Mouse (Mus musculus) embryonic facial prominence, embryonic 11.5 days (tissue): Measurements from ENCODE around the gene Gm42906. TPM values are rescaled to one million over a fixed set of nuclear protein-coding genes. Genes with fewer than 3 reads are reported as not detected.

Source experiments
- ATAC-seq: fragments of 200-750 bp; cut with Nextera tagmentation; replicated peaks from 2 replicates; pipeline ENCODE4 v1.8.0; 2017; ENCODE audit warnings: low read depth; ENCODE audit not compliant: insufficient number of reproducible peaks, low FRiP score, low TSS enrichment
- DNase-seq: peaks from one replicate; pipeline ENCODE4 v3.0.0-alpha.2; 2015; ENCODE audit warnings: low spot score
- H3K27ac ChIP-seq: fragments of 300-500 bp; sonication (generic); replicated peaks from 2 replicates; pipeline ENCODE4 v1.5.1; 2014; ENCODE audit warnings: mild to moderate bottlenecking, low read depth, low read length, control low read depth
- H3K27me3 ChIP-seq: fragments of 300-500 bp; sonication (generic); 2 replicates; pipeline ENCODE4 v1.6.1; 2014; ENCODE audit warnings: mild to moderate bottlenecking, low read length, moderate library complexity, mixed read lengths; ENCODE audit not compliant: control insufficient read depth, insufficient read depth
- H3K36me3 ChIP-seq: fragments of 300-500 bp; sonication (generic); replicated peaks from 2 replicates; pipeline ENCODE4 v1.6.1; 2014; ENCODE audit warnings: low read depth, mild to moderate bottlenecking, low read length, moderate library complexity, mixed read lengths; ENCODE audit not compliant: control insufficient read depth, insufficient read depth
- H3K4me1 ChIP-seq: fragments of 300-500 bp; sonication (generic); 2 replicates; pipeline ENCODE4 v1.6.1; 2014; ENCODE audit warnings: low read length, mixed read lengths; ENCODE audit not compliant: control insufficient read depth, insufficient read depth
- H3K4me2 ChIP-seq: fragments of 300-500 bp; sonication (generic); 2 replicates; pipeline ENCODE4 v1.6.1; 2014; ENCODE audit warnings: low read depth, mild to moderate bottlenecking, control low read depth, low read length, moderate library complexity
- H3K4me3 ChIP-seq: fragments of 300-500 bp; sonication (generic); 2 replicates; pipeline ENCODE4 v1.5.1; 2014; ENCODE audit warnings: low read depth, low read length, control low read depth
- H3K9ac ChIP-seq: fragments of 300-500 bp; sonication (generic); replicated peaks from 2 replicates; pipeline ENCODE4 v1.6.1; 2014; ENCODE audit warnings: mild to moderate bottlenecking, control low read depth, low read length
- H3K9me3 ChIP-seq: fragments of 300-500 bp; sonication (generic); replicated peaks from 2 replicates; pipeline ENCODE4 v1.6.1; 2016; ENCODE audit warnings: mild to moderate bottlenecking, low read length, inconsistent platforms, mixed read lengths; ENCODE audit not compliant: control insufficient read depth
- WGBS: fragments of 180-500 bp; shearing (Covaris S2); extraction: QIAGEN DNeasy Blood & Tissue Kit; methylation state at CpG from one replicate; pipeline ENCODE4 v1.1.7; 2014; 5-methylcytosine and 5-hydroxymethylcytosine counted together
- polyA plus RNA-seq: library from polyadenylated mRNA; unstranded; fragments of >200 nt; fragmentation: Nextera tagmentation; extraction: Ambion mirVana; gene quantifications from 2 replicates; pipeline ENCODE4 v1.2.1, GENCODE M21; 2014

Gm42906 gene
- polyA plus RNA-seq, 1 experiment from 2014 or later, result not detected

DNA sequence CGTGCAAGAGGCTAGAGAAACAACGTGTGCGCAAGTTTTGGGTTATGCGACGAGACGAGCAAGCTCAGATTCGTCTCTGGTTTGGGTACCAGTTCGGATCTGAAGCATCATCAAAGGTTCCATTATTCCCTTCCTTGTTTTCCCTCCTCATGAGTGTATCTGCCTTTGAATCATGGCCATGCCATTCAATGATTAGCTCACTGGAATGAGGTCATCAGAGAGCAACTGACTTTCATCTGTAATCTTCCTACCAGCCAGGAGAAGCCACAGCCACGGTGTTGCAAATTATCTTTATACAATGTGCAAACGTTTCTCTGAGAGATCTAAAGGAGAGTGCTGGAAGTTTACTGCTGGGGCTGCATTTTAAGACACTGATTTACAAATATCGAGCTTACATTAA lies 240.6 kb downstream of the Gm42906 start:
- no peak overlapping the region for H3K9ac ChIP-seq
- ATAC-seq (no peak), DNase-seq (no peak)
- H3K4me2 ChIP-seq, result no peak overlapping the region
- no peaks in the 10 kb centered on the region for H3K4me1 ChIP-seq
- no peak overlapping the region for H3K4me3 ChIP-seq
- H3K36me3 ChIP-seq, result no peaks in the 10 kb centered on the region
- no peaks in the 10 kb centered on the region for H3K27me3 ChIP-seq
- 80% methylated on average over 11 of the region's 11 CpGs for WGBS
- H3K9me3 ChIP-seq, result no peaks in the 10 kb centered on the region
- no peak overlapping the region for H3K27ac ChIP-seq

DNA sequence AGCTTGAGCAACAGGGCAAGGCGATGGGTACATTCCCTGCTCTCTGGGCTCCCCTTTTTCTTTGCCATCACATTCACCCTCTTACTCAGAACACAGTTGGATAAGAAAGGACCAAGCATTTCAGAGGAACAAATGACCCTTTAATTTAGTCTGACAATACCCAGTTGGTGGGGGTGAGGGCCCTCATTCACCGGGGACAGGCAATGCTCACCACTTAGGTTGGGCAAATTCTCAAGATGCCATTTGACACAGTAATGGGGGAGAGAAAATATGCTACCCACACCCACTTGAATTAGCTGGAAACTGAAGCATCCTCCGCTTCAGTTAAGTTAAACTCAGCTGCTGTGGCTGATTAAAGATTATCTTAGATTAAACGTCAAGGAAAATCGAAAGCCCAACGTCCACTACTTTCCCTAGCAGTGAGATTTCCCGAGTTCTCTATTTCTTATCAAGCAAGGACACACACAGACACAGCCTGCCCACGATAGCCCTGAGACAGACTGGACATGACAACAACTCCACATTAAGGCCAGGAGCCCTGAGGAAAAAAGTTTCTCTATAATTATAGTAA lies 242.6 kb downstream of the Gm42906 start:
- Histone ChIP-seq H3K4me2 (no peak overlapping the region), H3K4me1 (no peaks in the 10 kb centered on the region), H3K9me3 (no peaks in the 10 kb centered on the region), H3K27me3 (no peaks in the 10 kb centered on the region), H3K4me3 (no peak overlapping the region), H3K9ac (no peak overlapping the region), H3K27ac (no peak overlapping the region), H3K36me3 (no peaks in the 10 kb centered on the region)
- WGBS, result 60% methylated on average over 8 of the region's 8 CpGs
- no peak for ATAC-seq
- DNase-seq, result no peak

DNA sequence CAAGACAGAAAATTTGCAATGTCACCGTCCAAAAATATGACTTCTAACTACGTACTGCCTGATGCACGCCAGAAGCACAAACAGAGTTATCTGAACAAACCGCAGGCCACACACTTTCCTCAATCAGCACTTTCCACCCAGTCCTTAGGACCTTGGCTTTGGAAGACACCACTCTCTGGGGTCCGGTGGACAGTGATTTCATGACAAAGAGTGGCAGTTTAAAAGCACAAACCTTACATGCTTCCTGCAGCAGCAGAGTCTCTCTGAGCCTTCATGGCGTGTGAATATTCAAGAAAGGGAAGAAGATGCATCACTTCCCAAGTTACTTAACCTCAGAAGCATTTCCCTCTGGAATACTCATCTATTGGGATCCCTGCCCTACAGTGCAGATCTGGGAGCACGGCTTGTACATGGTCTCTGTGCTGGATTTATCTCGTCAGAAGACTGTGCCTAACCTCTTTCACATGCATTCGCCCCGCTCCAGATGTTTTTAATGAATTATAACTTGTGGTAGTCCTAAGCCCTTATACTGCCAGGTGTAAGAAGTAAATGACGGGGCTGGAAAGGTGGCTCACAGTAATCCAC lies 244.2 kb downstream of the Gm42906 start:
- ATAC-seq (no peak), DNase-seq (no peak)
- Histone ChIP-seq H3K4me3 (no peak overlapping the region), H3K9me3 (no peaks in the 10 kb centered on the region), H3K36me3 (no peaks in the 10 kb centered on the region), H3K4me2 (no peak overlapping the region), H3K27ac (no peak overlapping the region), H3K4me1 (no peaks in the 10 kb centered on the region), H3K9ac (no peak overlapping the region), H3K27me3 (no peaks in the 10 kb centered on the region)
- 78% methylated on average over 11 of the region's 11 CpGs for WGBS

DNA sequence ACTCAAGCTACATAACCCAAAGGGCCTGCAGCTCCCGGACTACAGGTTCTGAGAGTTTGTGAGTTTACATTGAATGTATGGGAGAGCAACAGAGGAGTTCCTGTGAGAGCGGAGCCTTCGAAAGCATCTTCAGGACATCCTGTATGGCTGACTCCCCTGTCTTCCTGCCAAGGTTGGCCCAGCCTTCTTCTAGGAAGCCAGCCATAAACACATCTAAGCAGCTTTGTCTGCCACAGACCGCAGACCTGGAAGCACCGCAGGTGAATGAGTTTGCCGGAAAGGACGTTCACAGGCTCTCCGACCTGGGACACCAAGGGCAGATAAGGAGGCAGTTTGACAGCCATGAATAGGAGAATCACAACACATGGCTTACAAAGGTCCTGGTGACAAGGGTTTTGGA lies 246.7 kb downstream of the Gm42906 start:
- no peak overlapping the region for H3K9ac ChIP-seq
- H3K4me3 ChIP-seq, result no peak overlapping the region
- ATAC-seq (no peak), DNase-seq (no peak)
- no peaks in the 10 kb centered on the region for H3K4me1 ChIP-seq
- no peak overlapping the region for H3K27ac ChIP-seq
- no peaks in the 10 kb centered on the region for H3K9me3 ChIP-seq
- H3K27me3 ChIP-seq, result no peaks in the 10 kb centered on the region
- 94% methylated on average over 8 of the region's 8 CpGs for WGBS
- no peaks in the 10 kb centered on the region for H3K36me3 ChIP-seq
- no peak overlapping the region for H3K4me2 ChIP-seq

DNA sequence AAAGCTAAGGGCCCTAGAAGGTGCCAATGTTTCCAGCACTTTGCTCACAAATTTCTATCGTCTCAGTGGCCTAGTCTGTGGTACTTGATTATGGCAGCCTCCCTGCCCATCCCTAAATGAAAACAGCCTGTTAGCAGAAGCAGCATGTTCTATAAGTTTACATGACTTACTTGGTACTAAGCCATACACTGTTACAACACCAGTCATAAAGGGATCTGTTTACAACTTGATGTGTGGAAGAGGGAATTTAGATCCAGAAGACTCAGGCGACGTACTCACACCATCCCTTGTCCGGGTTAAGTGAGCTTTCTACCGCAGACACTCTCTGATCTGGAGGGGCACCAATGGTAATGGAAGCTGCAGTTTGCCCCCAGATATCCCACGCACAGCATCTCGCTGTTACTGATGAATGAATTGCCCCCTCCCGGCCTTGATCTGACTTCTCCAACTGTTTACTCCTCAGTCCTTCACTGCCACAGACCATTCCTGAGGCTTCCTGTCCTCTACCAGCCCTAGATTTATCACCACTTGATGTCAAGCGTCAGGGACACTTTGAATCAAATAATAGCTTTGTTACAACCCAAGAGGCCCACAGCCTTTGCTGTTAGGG lies 247.7 kb downstream of the Gm42906 start:
- 86% methylated on average over 9 of the region's 9 CpGs for WGBS
- Histone ChIP-seq H3K4me2 (no peak overlapping the region), H3K27ac (no peak overlapping the region), H3K36me3 (no peaks in the 10 kb centered on the region), H3K9ac (no peak overlapping the region), H3K4me3 (no peak overlapping the region), H3K4me1 (no peaks in the 10 kb centered on the region), H3K27me3 (no peaks in the 10 kb centered on the region), H3K9me3 (no peaks in the 10 kb centered on the region)
- ATAC-seq (no peak), DNase-seq (no peak)

DNA sequence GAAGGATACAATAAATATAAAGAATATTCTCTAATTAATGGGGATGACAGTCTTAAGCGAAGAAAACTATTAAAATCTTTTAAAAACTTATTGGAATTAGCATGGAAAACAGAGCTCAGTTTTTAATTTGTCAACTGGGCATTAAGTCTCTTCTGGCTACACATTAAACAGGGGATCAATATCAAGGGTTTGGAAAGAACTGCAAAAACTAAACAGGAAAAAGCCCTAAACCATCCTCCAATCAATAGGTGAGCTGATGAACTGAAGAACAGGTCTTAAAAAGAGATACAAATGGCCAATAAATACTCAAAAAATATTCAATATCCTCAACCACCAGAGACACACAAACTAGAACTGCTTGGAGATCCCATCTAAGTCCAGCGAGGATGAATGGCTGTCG lies 250.8 kb downstream of the Gm42906 start:
- Histone ChIP-seq H3K4me1 (no peaks in the 10 kb centered on the region; the same call in 1 of the 2 replicates), H3K36me3 (no peaks in the 10 kb centered on the region), H3K27ac (no peak overlapping the region), H3K9ac (no peak overlapping the region), H3K4me2 (no peak overlapping the region), H3K9me3 (no peaks in the 10 kb centered on the region), H3K4me3 (no peak overlapping the region), H3K27me3 (no peaks in the 10 kb centered on the region)
- DNase-seq (no peak), ATAC-seq (no peak)
- WGBS, result 88% methylated on average over 3 of the region's 3 CpGs

DNA sequence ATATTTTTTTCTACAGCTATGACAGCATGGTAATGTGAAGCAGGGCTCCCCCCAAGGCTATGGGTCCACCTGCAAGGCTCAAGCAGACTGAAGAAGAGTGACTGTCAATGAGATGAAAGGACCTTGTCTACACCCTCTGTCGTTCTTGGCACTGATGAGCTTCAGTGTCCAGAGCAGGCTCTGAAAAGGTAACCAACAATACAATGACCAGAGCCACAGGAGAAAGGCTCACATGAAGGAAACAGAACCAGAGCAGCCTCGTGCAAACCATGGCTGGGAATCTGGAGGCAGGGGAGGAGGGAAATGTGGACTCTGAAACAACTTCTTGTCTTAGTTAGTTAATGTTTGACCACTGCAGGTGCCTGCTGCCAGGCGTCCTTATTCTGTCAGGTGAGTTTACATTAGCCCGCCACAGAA lies 252.1 kb downstream of the Gm42906 start:
- no peak overlapping the region for H3K4me2 ChIP-seq
- WGBS, result 78% methylated on average over 4 of the region's 4 CpGs
- no peak overlapping the region for H3K9ac ChIP-seq
- DNase-seq (no peak), ATAC-seq (no peak)
- no peaks in the 10 kb centered on the region; the same call in 1 of the 2 replicates for H3K4me1 ChIP-seq
- H3K36me3 ChIP-seq, result no peaks in the 10 kb centered on the region
- no peak overlapping the region for H3K27ac ChIP-seq
- H3K9me3 ChIP-seq, result no peaks in the 10 kb centered on the region
- H3K4me3 ChIP-seq, result no peak overlapping the region
- no peaks in the 10 kb centered on the region for H3K27me3 ChIP-seq
